Mouse (Mus musculus): ENCODE results near the gene Adra2b. TPM values are rescaled to one million over a fixed set of nuclear protein-coding genes. Genes with fewer than 3 reads are reported as not detected.
A peak's percentile ranks its signal among the peaks of the same experiment; 100 is the strongest.

Adra2b gene
- polyA plus RNA-seq, 1 experiment: 2.1 TPM

DNA sequence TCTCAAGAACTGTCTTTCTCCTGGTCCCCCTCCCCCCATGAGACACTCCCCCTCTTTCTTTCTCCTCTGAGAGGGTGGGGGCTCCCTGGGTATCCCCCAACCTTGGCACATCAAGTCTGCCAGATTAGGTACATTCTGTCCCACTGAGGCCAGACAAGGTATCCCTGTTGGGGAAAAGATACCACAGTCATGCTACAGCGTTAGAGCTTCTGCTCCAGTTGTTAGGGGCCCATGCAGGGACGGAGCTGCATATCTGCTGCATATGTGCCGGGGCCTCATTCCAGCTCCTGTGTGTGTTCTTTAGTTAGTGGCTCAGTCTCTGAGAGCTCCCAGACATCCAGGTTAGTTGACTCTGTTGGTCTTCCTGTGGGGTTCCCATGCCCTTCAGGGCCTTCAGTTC, 11.1 kb downstream of the Adra2b start:
- Histone ChIP-seq H3K9ac (ENCODE audit: low read depth, poor library complexity, severe bottlenecking) (no peak overlapping the region), H3K4me3 (ENCODE audit: low read depth, low read length) (no peak overlapping the region), H3K36me3 (ENCODE audit: control insufficient read depth, insufficient read depth, low read length, poor library complexity, severe bottlenecking) (no peaks in the 10 kb centered on the region), H3K4me1 (ENCODE audit: control insufficient read depth, insufficient read depth, low read length) (no peaks in the 10 kb centered on the region), H3K9me3 (replicated peaks; ENCODE audit: control insufficient read depth, insufficient read depth, low read length, poor library complexity, severe bottlenecking) (no peaks in the 10 kb centered on the region), H3K27me3 (ENCODE audit: control insufficient read depth, insufficient read depth, low read length, poor library complexity, severe bottlenecking) (no peaks in the 10 kb centered on the region), H3K27ac (ENCODE audit: insufficient read depth, low read length) (no peak overlapping the region)
- TF ChIP-seq EP300 (IDR thresholded peaks at IDR 0.05; ENCODE audit: insufficient read depth, low read depth, low read length): no peak
- no peak for TF ChIP-seq POLR2A (IDR thresholded peaks at IDR 0.05; ENCODE audit: insufficient read depth, low read length)
- no peak for TF ChIP-seq CTCF (IDR thresholded peaks at IDR 0.05; ENCODE audit: low read depth, low read length)

DNA sequence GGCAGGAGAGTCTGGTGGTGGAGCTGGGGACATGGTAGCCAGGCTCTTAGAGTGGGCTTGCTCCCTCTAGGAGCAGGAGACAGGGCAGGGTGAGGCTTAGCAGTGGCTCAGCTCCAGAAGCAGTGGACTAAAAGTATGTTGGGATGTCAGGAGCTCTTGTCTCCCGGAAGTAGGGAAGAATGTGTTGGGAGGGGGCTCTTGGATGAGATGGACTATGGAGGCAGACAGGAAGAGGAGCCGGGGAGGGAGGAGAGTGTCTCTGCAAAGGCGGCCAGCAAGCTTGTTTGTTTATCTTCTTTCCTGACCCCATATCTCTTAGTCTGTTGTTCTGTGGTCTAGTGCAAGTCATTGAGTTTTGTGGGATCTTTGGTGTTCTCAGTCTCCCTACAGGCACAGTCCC, 12.1 kb downstream of the Adra2b start:
- Histone ChIP-seq H3K4me1 (ENCODE audit: control insufficient read depth, insufficient read depth, low read length) (no peaks in the 10 kb centered on the region), H3K27ac (ENCODE audit: insufficient read depth, low read length) (no peak overlapping the region), H3K9ac (ENCODE audit: low read depth, poor library complexity, severe bottlenecking) (no peak overlapping the region), H3K4me3 (ENCODE audit: low read depth, low read length) (no peak overlapping the region), H3K9me3 (replicated peaks; ENCODE audit: control insufficient read depth, insufficient read depth, low read length, poor library complexity, severe bottlenecking) (no peaks in the 10 kb centered on the region), H3K36me3 (ENCODE audit: control insufficient read depth, insufficient read depth, low read length, poor library complexity, severe bottlenecking) (no peaks in the 10 kb centered on the region), H3K27me3 (ENCODE audit: control insufficient read depth, insufficient read depth, low read length, poor library complexity, severe bottlenecking) (no peaks in the 10 kb centered on the region)
- TF ChIP-seq EP300 (IDR thresholded peaks at IDR 0.05; ENCODE audit: insufficient read depth, low read depth, low read length) (no peak), POLR2A (IDR thresholded peaks at IDR 0.05; ENCODE audit: insufficient read depth, low read length) (no peak), CTCF (IDR thresholded peaks at IDR 0.05; ENCODE audit: low read depth, low read length) (no peak)

DNA sequence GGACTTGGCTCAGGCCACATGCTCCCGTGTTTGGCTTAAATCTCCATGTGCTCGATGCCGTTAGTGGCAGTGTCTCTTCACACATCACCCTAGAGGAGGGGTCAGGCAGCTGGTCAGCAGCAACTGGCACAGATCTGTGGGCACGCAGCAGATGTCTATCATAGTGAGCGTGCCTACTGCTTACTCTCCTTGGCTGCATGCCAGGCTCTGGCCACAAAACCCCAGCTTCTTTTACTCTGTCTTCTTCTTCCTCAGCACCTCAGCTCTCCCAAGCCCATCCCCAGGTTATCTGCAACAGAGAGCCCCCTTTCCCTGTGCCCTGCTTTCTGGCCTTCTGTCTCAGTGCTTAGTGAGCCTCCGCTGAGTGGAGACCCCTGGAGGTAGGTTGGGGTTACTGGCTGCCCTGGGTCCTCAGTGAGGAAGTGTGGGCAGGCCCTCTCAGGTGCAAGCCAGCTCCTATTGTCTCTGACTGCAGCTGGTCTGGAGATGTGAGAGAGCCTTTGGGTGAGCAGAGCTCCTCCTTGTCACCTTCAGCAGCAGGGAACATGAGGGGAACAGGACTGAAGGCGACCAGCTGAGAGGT, 12.8 kb downstream of the Adra2b start:
- no peak overlapping the region for H3K27ac ChIP-seq (ENCODE audit: insufficient read depth, low read length)
- H3K4me1 ChIP-seq (ENCODE audit: control insufficient read depth, insufficient read depth, low read length): no peaks in the 10 kb centered on the region
- TF ChIP-seq POLR2A (IDR thresholded peaks at IDR 0.05; ENCODE audit: insufficient read depth, low read length) (no peak), CTCF (IDR thresholded peaks at IDR 0.05; ENCODE audit: low read depth, low read length) (peak; percentile 55)
- no peaks in the 10 kb centered on the region for H3K36me3 ChIP-seq (ENCODE audit: control insufficient read depth, insufficient read depth, low read length, poor library complexity, severe bottlenecking)
- no peaks in the 10 kb centered on the region for H3K9me3 ChIP-seq (replicated peaks; ENCODE audit: control insufficient read depth, insufficient read depth, low read length, poor library complexity, severe bottlenecking)
- no peak overlapping the region for H3K9ac ChIP-seq (ENCODE audit: low read depth, poor library complexity, severe bottlenecking)
- no peaks in the 10 kb centered on the region for H3K27me3 ChIP-seq (ENCODE audit: control insufficient read depth, insufficient read depth, low read length, poor library complexity, severe bottlenecking)
- no peak overlapping the region for H3K4me3 ChIP-seq (ENCODE audit: low read depth, low read length)

DNA sequence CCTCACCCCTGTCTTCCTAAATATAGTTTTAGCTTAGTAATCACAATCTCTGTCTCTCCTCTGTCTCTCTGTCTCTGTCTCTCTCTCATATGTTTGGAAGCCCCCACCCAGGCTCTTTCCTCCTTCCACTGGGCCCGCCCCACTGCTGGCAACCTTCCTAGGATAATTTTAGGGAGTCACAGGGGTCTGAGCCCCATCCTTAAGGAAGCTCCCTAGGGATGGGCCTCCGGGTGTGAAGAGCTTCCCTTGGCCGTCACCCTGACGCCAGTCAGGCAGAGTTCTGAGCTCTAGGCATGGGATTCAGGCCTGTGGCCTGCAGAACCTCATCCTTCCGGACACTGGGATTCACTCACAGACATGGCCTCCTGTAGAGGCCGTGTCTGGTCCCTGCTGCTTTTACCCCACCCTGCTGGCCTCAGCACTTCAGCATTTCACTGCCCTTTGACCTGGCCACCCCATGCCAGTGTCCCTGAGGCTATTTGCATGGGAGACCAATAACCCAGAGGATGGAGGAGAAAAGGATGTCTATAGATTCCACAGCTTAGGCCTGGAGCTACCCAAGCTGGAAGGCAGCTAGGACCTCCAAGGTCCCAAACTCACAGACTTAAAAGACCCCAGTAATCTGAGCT, 13.5 kb downstream of the Adra2b start:
- Histone ChIP-seq H3K36me3 (ENCODE audit: control insufficient read depth, insufficient read depth, low read length, poor library complexity, severe bottlenecking) (no peaks in the 10 kb centered on the region), H3K9me3 (replicated peaks; ENCODE audit: control insufficient read depth, insufficient read depth, low read length, poor library complexity, severe bottlenecking) (no peaks in the 10 kb centered on the region), H3K4me1 (ENCODE audit: control insufficient read depth, insufficient read depth, low read length) (no peaks in the 10 kb centered on the region), H3K4me3 (ENCODE audit: low read depth, low read length) (no peak overlapping the region), H3K27me3 (ENCODE audit: control insufficient read depth, insufficient read depth, low read length, poor library complexity, severe bottlenecking) (no peaks in the 10 kb centered on the region), H3K27ac (ENCODE audit: insufficient read depth, low read length) (no peak overlapping the region), H3K9ac (ENCODE audit: low read depth, poor library complexity, severe bottlenecking) (no peak overlapping the region)
- no peak for TF ChIP-seq EP300 (IDR thresholded peaks at IDR 0.05; ENCODE audit: insufficient read depth, low read depth, low read length)
- TF ChIP-seq CTCF (IDR thresholded peaks at IDR 0.05; ENCODE audit: low read depth, low read length): no peak
- no peak for TF ChIP-seq POLR2A (IDR thresholded peaks at IDR 0.05; ENCODE audit: insufficient read depth, low read length)

DNA sequence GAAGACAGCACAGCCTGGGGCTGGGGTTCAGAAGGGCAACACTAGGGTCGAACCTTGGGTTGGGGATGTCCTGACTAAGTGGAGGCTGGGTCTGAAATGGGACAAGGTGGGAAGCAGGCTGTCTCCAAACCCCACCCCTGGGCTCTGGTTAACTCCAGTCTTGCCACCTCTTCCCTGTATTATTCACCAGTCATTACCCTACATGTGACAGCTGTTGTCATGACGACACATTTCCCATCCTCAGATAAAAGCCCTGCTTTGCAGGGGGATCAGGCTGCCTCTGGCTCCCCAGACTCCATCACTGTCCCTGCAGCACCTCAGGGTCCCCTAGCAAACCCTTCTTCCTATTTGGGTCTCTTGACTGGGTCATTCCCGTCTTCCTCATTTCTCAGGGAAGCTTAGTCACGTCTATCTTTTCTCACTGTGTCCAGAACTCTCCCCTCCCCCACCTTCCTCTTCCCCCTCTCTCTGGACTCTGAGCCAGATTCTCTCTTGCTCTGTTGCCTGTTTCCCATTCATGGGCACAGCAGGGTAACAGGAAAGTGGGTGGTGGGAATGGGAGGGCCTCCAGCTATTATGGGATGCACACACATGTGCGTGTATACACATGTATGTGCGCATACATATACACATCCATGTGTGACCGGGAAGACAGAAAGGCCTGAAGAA, 15.1 kb downstream of the Adra2b start:
- TF ChIP-seq CTCF (IDR thresholded peaks at IDR 0.05; ENCODE audit: low read depth, low read length) (no peak), EP300 (IDR thresholded peaks at IDR 0.05; ENCODE audit: insufficient read depth, low read depth, low read length) (no peak), POLR2A (IDR thresholded peaks at IDR 0.05; ENCODE audit: insufficient read depth, low read length) (no peak)
- Histone ChIP-seq H3K27ac (ENCODE audit: insufficient read depth, low read length) (no peak overlapping the region), H3K9ac (ENCODE audit: low read depth, poor library complexity, severe bottlenecking) (no peak overlapping the region), H3K9me3 (replicated peaks; ENCODE audit: control insufficient read depth, insufficient read depth, low read length, poor library complexity, severe bottlenecking) (no peaks in the 10 kb centered on the region), H3K36me3 (ENCODE audit: control insufficient read depth, insufficient read depth, low read length, poor library complexity, severe bottlenecking) (no peaks in the 10 kb centered on the region), H3K4me3 (ENCODE audit: low read depth, low read length) (no peak overlapping the region), H3K4me1 (ENCODE audit: control insufficient read depth, insufficient read depth, low read length) (no peaks in the 10 kb centered on the region), H3K27me3 (ENCODE audit: control insufficient read depth, insufficient read depth, low read length, poor library complexity, severe bottlenecking) (no peaks in the 10 kb centered on the region)

DNA sequence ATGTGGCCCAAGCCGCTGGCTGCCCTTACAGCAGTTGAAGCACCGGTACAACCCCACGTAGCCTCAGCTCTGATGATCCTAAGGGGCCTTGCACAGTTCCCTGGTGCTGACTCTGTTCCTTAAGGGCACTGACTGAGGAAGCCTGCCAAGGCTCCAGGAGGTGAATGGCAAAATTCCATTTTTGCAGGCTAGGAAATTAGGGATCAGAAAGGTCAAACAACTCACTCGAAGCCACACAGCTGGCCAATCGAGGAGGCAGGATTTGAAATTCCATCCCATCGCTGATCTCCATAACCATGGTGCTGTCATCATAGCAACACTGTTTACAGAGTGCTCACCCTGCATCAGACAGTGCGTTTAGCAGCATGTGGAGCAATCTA, 15.6 kb downstream of the Adra2b start:
- Histone ChIP-seq H3K4me3 (ENCODE audit: low read depth, low read length) (no peak overlapping the region), H3K27ac (ENCODE audit: insufficient read depth, low read length) (no peak overlapping the region), H3K27me3 (ENCODE audit: control insufficient read depth, insufficient read depth, low read length, poor library complexity, severe bottlenecking) (no peaks in the 10 kb centered on the region), H3K9me3 (replicated peaks; ENCODE audit: control insufficient read depth, insufficient read depth, low read length, poor library complexity, severe bottlenecking) (no peaks in the 10 kb centered on the region), H3K4me1 (ENCODE audit: control insufficient read depth, insufficient read depth, low read length) (no peaks in the 10 kb centered on the region), H3K9ac (ENCODE audit: low read depth, poor library complexity, severe bottlenecking) (no peak overlapping the region), H3K36me3 (ENCODE audit: control insufficient read depth, insufficient read depth, low read length, poor library complexity, severe bottlenecking) (no peaks in the 10 kb centered on the region)
- TF ChIP-seq POLR2A (IDR thresholded peaks at IDR 0.05; ENCODE audit: insufficient read depth, low read length) (no peak), EP300 (IDR thresholded peaks at IDR 0.05; ENCODE audit: insufficient read depth, low read depth, low read length) (no peak), CTCF (IDR thresholded peaks at IDR 0.05; ENCODE audit: low read depth, low read length) (no peak)

All from ES-Bruce4 (cell line).